Mouse (Mus musculus) MEL (cell line): ENCODE measurements around the gene Stx2. TPM values are rescaled to one million over a fixed set of nuclear protein-coding genes. Genes with fewer than 3 reads are reported as not detected.

Experiments
- DNase-seq: peaks from one replicate; pipeline ENCODE4 v3.0.0; 2011; ENCODE audit warnings: low read depth, low spot score
- H3K27ac ChIP-seq: 2 replicates; pipeline ENCODE4 v1.5.1; 2012; ENCODE audit warnings: low read depth, mild to moderate bottlenecking, control low read depth, low read length, moderate library complexity; ENCODE audit not compliant: control insufficient read depth
- H3K27me3 ChIP-seq, 2 experiments: fragments of 150-350 bp in 1 of 2; sonication (generic) in 1 of 2; 2 replicates each; pipeline ENCODE4 v1.6.1; 2012; ENCODE audit warnings: low read length in 2 of 2, mild to moderate bottlenecking in 2 of 2, improper control_type of control experiment in 1 of 2, moderate library complexity in 1 of 2; ENCODE audit not compliant: insufficient read depth in 2 of 2, control insufficient read depth in 1 of 2
- H3K36me3 ChIP-seq, 2 experiments: 2 replicates each; pipeline ENCODE4 v1.6.1; 2012 to 2014; ENCODE audit warnings: low read length in 2 of 2, improper control_type of control experiment in 1 of 2, inconsistent platforms in 1 of 2, mild to moderate bottlenecking in 1 of 2; ENCODE audit not compliant: insufficient read depth in 2 of 2, control insufficient read depth in 1 of 2
- H3K4me1 ChIP-seq, 2 experiments: fragments of 150-350 bp in 1 of 2; sonication (generic) in 1 of 2; 2 replicates each; pipeline ENCODE4 v1.6.1; 2012; ENCODE audit warnings: low read length in 2 of 2, improper control_type of control experiment in 1 of 2, mild to moderate bottlenecking in 1 of 2; ENCODE audit not compliant: insufficient read depth in 2 of 2, control insufficient read depth in 1 of 2
- H3K4me3 ChIP-seq, 2 experiments: fragments of 150-350 bp in 1 of 2; sonication (generic) in 1 of 2; 2 replicates each; pipeline ENCODE4 v1.5.1; 2012; ENCODE audit warnings: low read depth in 2 of 2, low read length in 2 of 2, mild to moderate bottlenecking in 2 of 2, moderate library complexity in 2 of 2, control low read depth in 1 of 2, improper control_type of control experiment in 1 of 2; ENCODE audit not compliant: control insufficient read depth in 1 of 2, insufficient read depth in 1 of 2
- H3K79me2 ChIP-seq: 2 replicates; pipeline ENCODE4 v1.6.1; 2012; ENCODE audit warnings: mild to moderate bottlenecking, low read length, moderate library complexity; ENCODE audit not compliant: control insufficient read depth, poor library complexity, insufficient read depth
- H3K9ac ChIP-seq: 2 replicates; pipeline ENCODE4 v1.6.1; 2012; ENCODE audit warnings: low read depth, mild to moderate bottlenecking, control low read depth, low read length, moderate library complexity; ENCODE audit not compliant: control insufficient read depth, poor library complexity, severe bottlenecking
- H3K9me3 ChIP-seq: fragments of 150-350 bp; sonication (generic); replicated peaks from 2 replicates; pipeline ENCODE4 v1.6.1; 2012; ENCODE audit warnings: mild to moderate bottlenecking, low read length, improper control_type of control experiment, moderate library complexity; ENCODE audit not compliant: insufficient read depth
- E2F4 ChIP-seq: IDR thresholded peaks from 2 replicates; pipeline ENCODE4 v1.6.1; 2011; ENCODE audit warnings: low read depth, low read length, improper control_type of control experiment, borderline replicate concordance
- ETS1 ChIP-seq: IDR thresholded peaks from 2 replicates; pipeline ENCODE4 v1.6.1; 2012; ENCODE audit warnings: low read depth, mild to moderate bottlenecking, inconsistent platforms, low read length, improper control_type of control experiment, moderate library complexity
- GABPA ChIP-seq: IDR thresholded peaks from 2 replicates; pipeline ENCODE4 v1.6.1; 2012; ENCODE audit warnings: low read depth, mild to moderate bottlenecking, inconsistent platforms, low read length, improper control_type of control experiment, moderate library complexity
- GATA1 ChIP-seq: IDR thresholded peaks from 2 replicates; pipeline ENCODE4 v1.6.1; 2011; ENCODE audit warnings: low read depth, low read length, improper control_type of control experiment
- JUND ChIP-seq: IDR thresholded peaks from 2 replicates; pipeline ENCODE4 v1.6.1; 2011; ENCODE audit warnings: low read depth, mild to moderate bottlenecking, improper control_type of control experiment, low read length
- MEF2A ChIP-seq: IDR thresholded peaks from 2 replicates; pipeline ENCODE4 v1.6.1; 2014; ENCODE audit warnings: low read depth, mild to moderate bottlenecking, inconsistent platforms, low read length, improper control_type of control experiment; ENCODE audit not compliant: poor library complexity, insufficient replicate concordance, severe bottlenecking; ENCODE audit errors: extremely low read depth
- MYC ChIP-seq: IDR thresholded peaks from 2 replicates; pipeline ENCODE4 v1.6.1; 2011; ENCODE audit warnings: low read depth, mild to moderate bottlenecking, low read length, improper control_type of control experiment, moderate library complexity
- NRF1 ChIP-seq: IDR thresholded peaks from 2 replicates; pipeline ENCODE4 v1.6.1; 2014; ENCODE audit warnings: low read depth, mild to moderate bottlenecking, inconsistent platforms, low read length, improper control_type of control experiment, moderate library complexity; ENCODE audit not compliant: poor library complexity, insufficient read depth, severe bottlenecking
- POLR2A ChIP-seq, 2 experiments: IDR thresholded peaks; 2 replicates each; pipeline ENCODE4 v1.6.1; 2011 to 2012; ENCODE audit warnings: low read length in 2 of 2, mild to moderate bottlenecking in 2 of 2, control low read depth in 1 of 2, improper control_type of control experiment in 1 of 2, low read depth in 1 of 2, moderate library complexity in 1 of 2; ENCODE audit not compliant: control insufficient read depth in 1 of 2, insufficient read depth in 1 of 2, poor library complexity in 1 of 2
- POLR2AphosphoS2 ChIP-seq: IDR thresholded peaks from 2 replicates; pipeline ENCODE4 v1.6.1; 2011; ENCODE audit warnings: low read length, improper control_type of control experiment
- POLR2AphosphoS5 ChIP-seq: IDR thresholded peaks from 2 replicates; pipeline ENCODE4 v1.6.1; 2012; ENCODE audit warnings: low read depth, borderline replicate concordance, mild to moderate bottlenecking, inconsistent platforms, low read length, moderate library complexity, mixed read lengths
- RCOR1 ChIP-seq: IDR thresholded peaks from 2 replicates; pipeline ENCODE4 v1.6.1; 2012; ENCODE audit warnings: low read depth, mild to moderate bottlenecking, inconsistent platforms, low read length, improper control_type of control experiment
- SMC3 ChIP-seq: IDR thresholded peaks from 2 replicates; pipeline ENCODE4 v1.6.1; 2011; ENCODE audit warnings: low read depth, low read length, improper control_type of control experiment
- TAL1 ChIP-seq: IDR thresholded peaks from 2 replicates; pipeline ENCODE4 v1.6.1; 2012; ENCODE audit warnings: mild to moderate bottlenecking, inconsistent platforms, low read length, moderate library complexity, mixed read lengths
- TBP ChIP-seq: IDR thresholded peaks from 2 replicates; pipeline ENCODE4 v1.8.0; 2011; ENCODE audit warnings: low read depth, low read length, improper control_type of control experiment
- UBTF ChIP-seq: IDR thresholded peaks from 2 replicates; pipeline ENCODE4 v1.6.1; 2012; ENCODE audit warnings: low read depth, mild to moderate bottlenecking, inconsistent platforms, low read length, improper control_type of control experiment, moderate library complexity, borderline replicate concordance; ENCODE audit not compliant: insufficient read depth
- USF1 ChIP-seq: IDR thresholded peaks from 2 replicates; pipeline ENCODE4 v1.6.1; 2014; ENCODE audit warnings: low read depth, mild to moderate bottlenecking, inconsistent platforms, low read length, improper control_type of control experiment, moderate library complexity
- USF2 ChIP-seq, 2 experiments: IDR thresholded peaks; 2 replicates each; pipeline ENCODE4 v1.6.1; 2011 to 2012; ENCODE audit warnings: improper control_type of control experiment in 2 of 2, low read length in 2 of 2, borderline replicate concordance in 1 of 2, inconsistent platforms in 1 of 2, low read depth in 1 of 2, mild to moderate bottlenecking in 1 of 2; ENCODE audit not compliant: insufficient read depth in 1 of 2
- ZMIZ1 ChIP-seq: IDR thresholded peaks from 2 replicates; pipeline ENCODE4 v1.6.1; 2012; ENCODE audit warnings: low read depth, mild to moderate bottlenecking, inconsistent platforms, low read length, improper control_type of control experiment, moderate library complexity
- polyA plus RNA-seq, 2 experiments: library from polyadenylated mRNA; stranded (reverse) in 1 of 2; unstranded in 1 of 2; fragments of >175 nt in 1 of 2; fragments of >200 nt in 1 of 2; gene quantifications; 2 replicates each; pipeline versions ENCODE4 v1.2.1 to v1.2.4; 2012; ENCODE audit warnings: low replicate concordance in 2 of 2, low read depth in 1 of 2; ENCODE audit not compliant: insufficient read length in 2 of 2, insufficient read depth in 1 of 2, missing spikeins in 1 of 2
- total RNA-seq: library from RNA; depleted of rRNA; stranded (reverse); fragments of 300-350 nt; gene quantifications from 2 replicates; pipeline ENCODE4 v1.2.3, GENCODE M21; 2012

Gene Stx2
- total and polyA plus RNA-seq, 3 experiments, result 84.8 to 97.1 TPM; not detected in 1

- TF ChIP-seq USF1 (no peak), TBP (no peak), MYC (no peak), NRF1 (no peak), ZMIZ1 (no peak), USF2 (IDR thresholded peaks at IDR 0.05; ENCODE audit: borderline replicate concordance in 1 of 2, insufficient read depth in 1 of 2, low read depth in 1 of 2, low read length in 2 of 2) (no peak), POLR2AphosphoS5 (no peak), UBTF (no peak), TAL1 (peak; percentile 4; the same call in 1 of the 2 replicates), POLR2AphosphoS2 (no peak), E2F4 (no peak), MEF2A (no peak), RCOR1 (no peak), GATA1 (0 out of 2 replicates have a peak, but pooled peaks have one; percentile 11), GABPA (no peak), POLR2A (IDR thresholded peaks at IDR 0.05; ENCODE audit: control insufficient read depth in 1 of 2, insufficient read depth in 1 of 2, low read depth in 1 of 2, low read length in 2 of 2, poor library complexity in 1 of 2) (no peak), SMC3 (no peak)
- H3K9me3 ChIP-seq, result no peaks in the 10 kb centered on the region
- no peak overlapping the region for H3K9ac ChIP-seq
- H3K4me1 ChIP-seq, result 0 out of 4 replicates have a peak, but pooled peaks cover 0 to 3% of the 10 kb centered on the region in 2 experiments
- no peaks in the 10 kb centered on the region; a peak in 2 of 4 replicates for H3K27me3 ChIP-seq
- H3K36me3 ChIP-seq, result no peaks in the 10 kb centered on the region
- H3K79me2 ChIP-seq, result no peaks in the 10 kb centered on the region
- H3K4me3 ChIP-seq, result no peak overlapping the region
- H3K27ac ChIP-seq, result no peak overlapping the region
- peak; percentile 36 for DNase-seq
Observed at GRCm38 (mm10) chr5:129054675-129055284, 46.4 kb upstream of the Stx2 start.

DNA sequence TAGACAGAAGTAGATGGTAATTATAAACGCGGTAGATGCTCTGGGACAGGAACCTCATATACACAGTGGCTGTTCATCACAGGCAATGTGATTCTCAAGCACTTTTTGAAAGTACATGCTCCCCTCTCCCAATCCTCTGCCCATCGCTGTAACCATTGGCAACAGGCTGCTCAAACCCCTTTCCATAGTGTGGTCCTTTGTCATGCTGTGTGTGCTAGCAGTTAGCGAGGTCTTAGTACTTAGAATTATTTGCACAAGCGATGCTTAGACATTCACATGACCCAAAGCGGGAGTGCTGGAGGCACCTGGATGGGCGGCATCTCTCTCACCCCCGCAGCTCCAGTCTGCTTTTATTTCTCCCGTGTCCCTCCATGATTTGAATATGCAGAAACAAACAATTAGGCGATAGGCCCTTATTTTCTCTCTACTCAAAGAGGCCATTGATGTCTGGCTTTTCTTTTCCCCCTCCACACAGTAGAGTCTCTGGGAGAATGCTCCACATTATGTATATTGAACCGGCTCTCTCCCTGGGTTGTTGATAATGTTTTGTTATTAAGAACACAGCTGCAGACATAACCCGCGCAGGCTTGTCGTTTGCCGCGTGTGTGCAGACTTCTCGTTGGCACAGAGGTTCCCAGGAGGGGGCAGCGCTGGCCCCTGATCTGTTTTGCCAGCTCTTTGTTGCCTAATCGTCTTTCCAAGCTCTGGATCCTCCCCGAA lies 44.4 kb upstream of the Stx2 start:
- Histone ChIP-seq H3K27me3 (no peaks in the 10 kb centered on the region; a peak in 2 of 4 replicates), H3K9me3 (no peaks in the 10 kb centered on the region), H3K36me3 (no peaks in the 10 kb centered on the region), H3K27ac (no peak overlapping the region), H3K9ac (no peak overlapping the region), H3K4me1 (0 out of 4 replicates have a peak, but pooled peaks cover 0 to 3% of the 10 kb centered on the region in 2 experiments), H3K79me2 (no peaks in the 10 kb centered on the region), H3K4me3 (no peak overlapping the region)
- no peak for DNase-seq
- TF ChIP-seq ETS1, result no peak
- TF ChIP-seq TAL1, result no peak
- no peak for TF ChIP-seq JUND
